In the genomic region with DNA sequence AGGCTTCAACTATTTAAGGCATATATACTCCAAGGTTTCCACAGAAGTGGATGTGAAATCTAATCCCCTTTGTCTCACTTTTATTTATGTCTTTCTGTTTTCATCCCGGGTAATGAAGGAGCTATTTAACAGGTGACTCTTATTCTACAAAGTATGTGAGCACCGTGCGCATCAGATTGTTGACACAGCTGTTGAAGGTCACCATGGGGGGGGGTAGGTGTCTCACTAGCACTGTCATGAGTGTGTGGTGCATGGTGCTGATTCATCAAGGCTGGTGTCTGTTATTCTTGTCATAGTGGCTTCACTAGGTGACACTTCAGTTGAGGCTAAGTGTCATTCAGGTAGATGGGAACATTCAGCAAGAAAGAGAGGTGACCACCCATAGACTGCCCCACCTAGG, we compare ENCODE assay signal across 26 mouse cellular contexts.
"Had no signal": no experiment of that assay in that cellular context is flagged by ENCODE, and none has a peak within 500 bp of the region (broad histone marks: within the 10 kb centered on the region; RNA-seq: fewer than 3 reads in every experiment).

No protein-coding gene starts in this region.

- H3K4me1 ChIP-seq: heart, embryonic 10.5 days; heart, embryonic 12.5 days; hindbrain, embryonic 10.5 days; hindbrain, embryonic 12.5 days; intestine, embryonic 15.5 days; limb, embryonic 10.5 days; limb, embryonic 12.5 days; liver, embryonic 13.5 days; liver, embryonic 15.5 days had no signal

- ATAC-seq: hindbrain, embryonic 16.5 days; inflammation-experienced regulatory T-cells, adult 6 months; intestine, embryonic 15.5 days; intestine, postnatal 0 days had no signal

- H3K27ac ChIP-seq: gastrocnemius, adult 2 months; heart, embryonic 10.5 days; hindbrain, embryonic 10.5 days; hindbrain, embryonic 12.5 days; hindbrain, embryonic 14.5 days; intestine, embryonic 15.5 days; layer of hippocampus, adult 2 months; left cerebral cortex, adult 2 months; limb, embryonic 10.5 days; limb, embryonic 12.5 days; liver, embryonic 13.5 days; liver, embryonic 15.5 days had no signal

- H3K4me3 ChIP-seq: gastrocnemius, adult 2 months; heart, embryonic 10.5 days; heart, embryonic 12.5 days; hindbrain, embryonic 10.5 days; hindbrain, embryonic 12.5 days; intestine, embryonic 15.5 days; layer of hippocampus, adult 2 months; left cerebral cortex, adult 2 months; limb, embryonic 10.5 days; limb, embryonic 12.5 days; liver, embryonic 13.5 days; liver, embryonic 15.5 days had no signal

- H3K4me2 ChIP-seq: heart, embryonic 12.5 days; hindbrain, embryonic 12.5 days; hindbrain, embryonic 14.5 days; intestine, embryonic 15.5 days; limb, embryonic 12.5 days; liver, embryonic 11.5 days; liver, embryonic 13.5 days; liver, embryonic 15.5 days had no signal

- H3K9me3 ChIP-seq: heart, embryonic 10.5 days; heart, embryonic 12.5 days; hindbrain, embryonic 10.5 days; hindbrain, embryonic 12.5 days; intestine, embryonic 15.5 days; limb, embryonic 10.5 days; limb, embryonic 12.5 days; liver, embryonic 13.5 days; liver, embryonic 15.5 days had no signal

- H3K27me3 ChIP-seq: heart, embryonic 12.5 days; hindbrain, embryonic 12.5 days; intestine, embryonic 15.5 days; limb, embryonic 12.5 days; liver, embryonic 13.5 days; liver, embryonic 15.5 days had no signal

- H3K36me3 ChIP-seq: heart, embryonic 10.5 days; heart, embryonic 12.5 days; hindbrain, embryonic 10.5 days; hindbrain, embryonic 12.5 days; intestine, embryonic 15.5 days; limb, embryonic 10.5 days; limb, embryonic 12.5 days; liver, embryonic 13.5 days; liver, embryonic 15.5 days had no signal

- DNase-seq: gastrocnemius, adult 2 months; gastrocnemius, postnatal 10 days; gastrocnemius, postnatal 25 days; heart, postnatal 10 days; heart, postnatal 4 days; kidney, adult 2 months; kidney, postnatal 10 days; kidney, postnatal 25 days; kidney, postnatal 4 days; liver; liver, embryonic 13.5 days had no signal

- H3K9ac ChIP-seq: heart, embryonic 12.5 days; hindbrain, embryonic 12.5 days; hindbrain, embryonic 14.5 days; intestine, embryonic 15.5 days; limb, embryonic 12.5 days; liver, embryonic 13.5 days; liver, embryonic 15.5 days had no signal
